Mouse (Mus musculus): ENCODE results near the gene Cdk5r1.

The Cdk5r1 gene

GRCm38 (mm10) chr11:80479906-80480866 is 3.4 kb downstream of the Cdk5r1 start:
- in situ Hi-C loops (cut with MboI, MseI): no loop called here

GRCm38 (mm10) chr11:80481409-80482050 is 4.7 kb downstream of the Cdk5r1 start:
- in situ Hi-C loops (cut with MboI, MseI): no loop called here

- in situ Hi-C loops (cut with MboI, MseI): no loop called here
Observed at GRCm38 (mm10) chr11:80482347-80482746, 5.5 kb downstream of the Cdk5r1 start.

DNA sequence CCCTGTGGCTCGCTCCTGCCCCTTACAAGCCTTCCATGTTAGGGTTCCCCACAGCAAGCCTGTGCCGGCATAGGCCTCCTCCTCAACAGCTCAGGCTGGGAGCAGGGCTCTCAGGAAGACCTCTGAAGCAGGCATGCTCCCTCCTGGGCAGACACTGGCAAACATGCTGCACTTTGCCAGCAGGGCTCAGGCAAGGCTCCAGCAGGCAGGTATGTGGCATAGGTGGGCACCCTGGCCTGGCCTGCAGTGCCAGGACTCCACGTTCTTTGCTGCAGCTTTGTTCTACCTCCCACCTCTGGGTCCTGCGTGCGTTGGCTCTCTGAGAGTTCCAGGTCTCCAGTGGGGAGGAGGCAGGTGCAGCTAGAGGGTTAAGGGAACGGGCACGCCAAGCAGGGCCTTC is 6.1 kb downstream of the Cdk5r1 start:
- in situ Hi-C loops (cut with MboI, MseI): no loop called here

DNA sequence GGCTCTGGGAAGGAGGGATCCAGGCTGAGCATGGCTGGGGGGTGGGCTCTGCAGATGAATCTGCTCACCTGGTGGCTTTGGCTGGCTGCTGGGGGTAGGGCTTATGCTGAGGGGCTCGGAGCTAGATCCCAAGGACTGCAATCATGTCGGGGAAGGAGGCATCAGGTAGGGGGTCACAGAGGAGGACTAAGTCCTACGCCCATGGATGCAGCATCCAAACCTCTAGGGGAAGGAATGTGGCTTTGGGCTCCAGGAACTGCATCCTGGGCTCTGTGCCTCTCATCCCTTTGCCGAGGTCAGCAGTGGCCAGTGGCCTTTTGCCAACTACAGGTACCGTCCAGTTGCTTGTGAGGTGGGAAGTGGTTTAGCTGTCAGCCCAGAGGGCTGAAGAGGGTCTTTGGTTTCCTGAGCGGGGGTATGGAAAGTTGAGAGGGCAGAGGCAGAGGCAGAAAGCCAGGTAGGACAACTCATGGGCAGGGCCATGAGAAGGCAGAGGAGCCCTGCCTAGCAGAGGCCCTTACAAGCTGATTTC is 6.8 kb downstream of the Cdk5r1 start:
- in situ Hi-C loops (cut with MboI, MseI): no loop called here

GRCm38 (mm10) chr11:80484191-80484791 is 7.5 kb downstream of the Cdk5r1 start:
- in situ Hi-C loops (cut with MboI, MseI): no loop called here

DNA sequence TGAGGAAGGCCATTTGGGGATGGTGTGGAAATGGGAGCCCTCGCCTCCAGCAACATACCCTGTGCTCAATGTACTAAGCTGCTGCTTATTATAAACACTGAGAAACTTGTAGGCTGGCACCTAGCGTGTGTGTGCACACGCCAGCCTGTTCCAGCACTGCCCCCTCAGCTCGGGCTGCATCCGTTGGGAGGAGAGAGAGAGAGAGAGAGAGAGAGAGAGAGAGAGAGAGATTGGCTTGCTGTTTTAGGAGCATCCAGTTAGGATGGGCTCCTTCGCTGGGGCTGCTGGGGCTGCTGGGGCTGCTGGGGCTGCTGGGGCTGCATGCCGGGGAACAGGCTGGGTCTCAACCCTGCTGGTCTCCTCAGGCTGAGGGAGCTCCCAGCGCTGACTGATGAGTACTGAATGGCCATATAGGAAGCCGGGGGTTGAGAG is 8.3 kb downstream of the Cdk5r1 start:
- in situ Hi-C loops (cut with MboI, MseI): no loop called here

- in situ Hi-C loops (cut with MboI, MseI): no loop called here
Observed at GRCm38 (mm10) chr11:80485622-80486206, 8.9 kb downstream of the Cdk5r1 start.

DNA sequence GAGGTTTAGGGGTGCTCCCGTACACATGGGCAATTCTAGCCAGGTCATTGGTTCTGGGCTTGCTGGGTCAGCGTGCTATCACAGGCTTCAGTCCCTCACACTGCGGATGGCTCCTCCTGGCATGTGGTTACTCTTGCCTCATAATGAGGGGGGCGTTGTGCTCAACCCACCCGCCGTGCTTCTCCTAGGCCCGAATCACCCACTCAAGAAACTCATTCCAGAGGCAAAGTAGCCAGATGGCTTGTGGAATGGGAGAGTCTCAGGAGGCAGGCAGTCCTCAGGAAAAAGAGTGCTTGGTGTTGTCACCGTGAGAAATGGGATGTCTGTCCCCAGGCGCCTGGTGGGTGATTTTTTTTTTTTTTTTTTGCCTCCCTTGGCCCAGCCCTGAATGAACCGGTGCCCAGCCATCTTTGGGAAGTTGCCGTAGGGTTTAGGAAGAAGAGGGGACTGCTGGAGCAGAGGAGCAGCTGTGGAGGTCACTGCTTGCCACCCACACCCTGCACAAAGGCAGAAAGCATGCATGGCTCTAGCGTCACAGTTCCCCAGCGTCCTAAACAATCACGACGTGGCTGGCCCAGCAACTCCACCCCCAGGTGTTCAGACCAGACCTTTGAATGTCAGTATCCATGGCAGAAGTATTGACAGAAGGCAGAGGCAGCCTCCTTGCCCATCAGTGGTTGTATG is 11.2 kb downstream of the Cdk5r1 start:
- in situ Hi-C loops (cut with MboI, MseI): no loop called here

DNA sequence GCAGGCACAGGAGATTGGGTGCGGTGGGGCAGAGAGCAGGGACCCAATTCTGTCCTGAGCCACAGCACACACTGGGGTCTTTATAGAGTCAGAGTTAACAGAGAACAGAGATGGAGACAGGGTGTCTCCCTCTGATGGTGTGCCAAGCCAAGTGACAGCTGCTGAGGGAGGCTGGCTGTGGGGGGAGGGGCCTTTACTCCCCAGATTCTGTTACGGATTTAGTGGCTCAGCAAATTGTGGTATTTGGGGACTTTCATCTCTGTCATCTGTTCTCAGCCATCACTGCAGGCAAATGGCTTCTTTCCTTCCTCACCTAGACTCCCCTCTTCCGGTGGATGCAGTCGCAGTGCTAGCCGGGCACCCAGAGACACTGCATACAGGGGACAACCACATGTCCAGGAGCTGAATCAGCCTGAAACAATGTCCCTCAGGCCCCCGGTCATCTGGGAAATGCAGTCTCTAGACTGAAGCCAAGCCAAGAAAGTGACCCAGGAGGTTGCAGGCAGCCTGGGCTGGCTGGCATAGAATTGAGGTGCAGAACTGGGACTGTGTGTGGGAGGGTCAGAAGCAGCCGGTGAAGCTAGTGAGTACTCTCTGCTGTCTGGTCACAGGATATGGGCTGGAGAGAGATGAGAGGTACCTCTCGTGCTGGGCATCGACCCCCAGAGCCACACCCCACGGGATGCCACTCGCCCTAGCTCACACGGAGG is 12.5 kb downstream of the Cdk5r1 start:
- in situ Hi-C loops (cut with MboI, MseI): no loop called here

GRCm38 (mm10) chr11:80489882-80490196 is 13.0 kb downstream of the Cdk5r1 start:
- in situ Hi-C loops (cut with MboI, MseI): loop anchor here in 1 of 2 experiments (10.0 kb wide), 1 partner anchor 285 kb away; no protein-coding TSS in a partner anchor

GRCm38 (mm10) chr11:80490831-80491230 is 14.0 kb downstream of the Cdk5r1 start:
- in situ Hi-C loops (cut with MboI, MseI): loop anchor here in 1 of 2 experiments (10.0 kb wide), 1 partner anchor 284 kb away; no protein-coding TSS in a partner anchor

DNA sequence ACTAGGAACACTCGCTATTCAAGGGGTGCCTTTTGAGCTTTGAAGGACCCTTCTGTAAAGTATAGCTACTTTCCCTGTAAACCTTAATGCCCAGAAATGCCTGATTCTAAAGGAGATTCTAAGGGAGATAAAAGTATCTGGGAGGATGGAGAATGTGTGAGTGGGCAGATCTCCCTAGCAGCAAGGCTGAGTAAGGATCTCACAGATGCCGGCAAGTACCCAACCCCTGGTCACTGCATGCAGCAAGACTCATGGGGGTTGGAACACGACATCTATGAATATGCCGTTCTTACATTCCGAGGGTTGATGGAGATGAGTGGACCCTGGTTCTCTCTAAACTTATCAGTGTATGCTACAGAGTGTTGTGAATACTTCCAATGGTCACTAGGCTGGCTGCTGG is 16.4 kb downstream of the Cdk5r1 start:
- in situ Hi-C loops (cut with MboI, MseI): loop anchor here in 1 of 2 experiments (10.0 kb wide), 1 partner anchor 282 kb away; no protein-coding TSS in a partner anchor

DNA sequence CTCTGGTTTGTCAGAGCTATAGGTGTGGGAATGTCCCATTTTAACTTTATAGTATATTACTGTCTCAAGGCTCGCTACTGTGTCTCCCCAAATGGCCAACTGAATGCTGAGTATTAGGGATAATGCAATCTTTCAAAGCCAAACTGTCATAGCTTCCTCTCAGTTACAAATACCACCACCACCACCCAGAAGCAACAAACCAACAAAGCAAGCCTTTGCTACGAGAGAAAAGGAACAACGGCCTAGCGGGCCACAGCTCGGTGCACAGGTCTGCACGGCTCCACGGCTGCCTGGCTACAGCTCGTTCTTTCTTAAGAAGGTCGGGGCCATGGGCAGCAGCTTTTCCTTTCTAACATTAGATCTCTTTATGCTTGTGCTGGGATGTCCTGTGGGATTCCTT is 18.0 kb downstream of the Cdk5r1 start:
- in situ Hi-C loops (cut with MboI, MseI): loop anchor here in 1 of 2 experiments (10.0 kb wide), 1 partner anchor 280 kb away; no protein-coding TSS in a partner anchor

DNA sequence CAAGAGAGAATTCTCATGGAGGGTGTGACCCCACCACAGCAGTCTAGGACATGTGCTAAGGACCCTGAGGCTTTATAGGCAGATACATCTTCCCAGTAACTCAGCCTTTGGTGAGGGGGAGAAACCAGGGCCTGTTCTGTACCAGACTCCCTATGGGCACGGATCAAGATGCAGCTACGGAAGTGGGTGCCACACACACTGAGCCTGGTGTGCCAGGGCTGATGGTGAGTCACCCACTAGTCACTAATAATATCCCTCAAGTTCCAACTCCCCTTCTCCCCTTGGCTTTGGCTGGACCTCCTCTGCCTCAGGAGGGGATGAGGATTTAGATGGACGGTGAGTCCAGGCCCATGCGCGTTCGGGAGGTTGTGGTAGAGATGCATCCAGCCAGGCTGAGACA is 19.1 kb downstream of the Cdk5r1 start:
- in situ Hi-C loops (cut with MboI, MseI): loop anchor here in 1 of 2 experiments (10.0 kb wide), 1 partner anchor 279 kb away; no protein-coding TSS in a partner anchor

DNA sequence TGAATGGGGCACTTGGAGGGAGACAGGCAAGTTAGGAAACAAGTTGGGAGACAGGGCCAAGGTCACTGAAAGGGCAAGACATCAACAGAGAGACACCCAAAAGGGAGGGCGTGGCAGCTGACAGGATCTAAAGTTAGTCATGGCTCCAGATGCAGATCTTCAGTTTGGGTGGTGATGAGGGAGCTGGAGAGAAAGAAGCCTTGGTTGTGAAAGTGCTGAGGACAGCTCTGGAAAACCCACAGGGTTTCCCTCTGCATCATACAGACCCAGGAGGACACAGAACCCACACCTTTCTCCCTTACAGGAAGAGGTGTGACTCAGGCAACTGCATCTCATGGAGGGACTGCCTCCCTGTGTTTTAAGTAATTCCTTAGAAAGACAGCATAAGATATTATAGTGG is 19.8 kb downstream of the Cdk5r1 start:
- in situ Hi-C loops (cut with MboI, MseI): loop anchor here in 1 of 2 experiments (10.0 kb wide), 1 partner anchor 278 kb away; no protein-coding TSS in a partner anchor

DNA sequence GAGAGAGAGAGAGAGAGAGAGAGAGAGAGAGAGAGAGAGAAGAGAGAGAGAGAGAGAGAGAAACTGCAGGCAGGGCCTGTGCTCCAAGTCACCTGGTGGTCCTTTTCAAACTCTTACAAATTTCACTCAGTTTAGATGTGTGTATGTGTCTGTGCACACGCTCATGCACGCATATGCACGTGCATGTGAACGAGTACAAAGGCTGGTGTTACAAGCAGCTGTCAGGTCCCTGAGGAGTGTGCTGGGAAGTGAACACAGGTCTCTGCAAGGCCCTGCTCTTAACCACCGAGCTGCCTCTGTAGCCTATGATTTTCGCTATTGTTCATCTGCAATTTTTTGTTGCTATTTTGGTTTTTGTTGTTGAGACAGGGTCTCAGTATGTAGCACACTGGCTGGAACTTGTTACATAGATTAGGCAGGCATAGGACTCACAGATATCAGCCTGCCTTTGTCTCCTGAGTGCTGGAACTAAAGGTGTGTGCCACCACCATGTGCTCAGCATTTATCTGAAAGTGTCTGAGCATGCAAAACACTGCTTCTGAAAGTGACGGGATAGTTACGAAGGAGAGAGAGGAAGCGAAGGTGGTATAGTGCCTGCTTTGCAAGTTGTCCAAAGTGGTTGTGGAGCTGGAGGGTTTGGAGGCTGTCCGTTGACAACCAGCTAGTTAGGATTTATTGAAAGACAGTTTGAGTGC is 20.5 kb downstream of the Cdk5r1 start:
- in situ Hi-C loops (cut with MboI, MseI): loop anchor here in 1 of 2 experiments (10.0 kb wide), 1 partner anchor 277 kb away; no protein-coding TSS in a partner anchor

DNA sequence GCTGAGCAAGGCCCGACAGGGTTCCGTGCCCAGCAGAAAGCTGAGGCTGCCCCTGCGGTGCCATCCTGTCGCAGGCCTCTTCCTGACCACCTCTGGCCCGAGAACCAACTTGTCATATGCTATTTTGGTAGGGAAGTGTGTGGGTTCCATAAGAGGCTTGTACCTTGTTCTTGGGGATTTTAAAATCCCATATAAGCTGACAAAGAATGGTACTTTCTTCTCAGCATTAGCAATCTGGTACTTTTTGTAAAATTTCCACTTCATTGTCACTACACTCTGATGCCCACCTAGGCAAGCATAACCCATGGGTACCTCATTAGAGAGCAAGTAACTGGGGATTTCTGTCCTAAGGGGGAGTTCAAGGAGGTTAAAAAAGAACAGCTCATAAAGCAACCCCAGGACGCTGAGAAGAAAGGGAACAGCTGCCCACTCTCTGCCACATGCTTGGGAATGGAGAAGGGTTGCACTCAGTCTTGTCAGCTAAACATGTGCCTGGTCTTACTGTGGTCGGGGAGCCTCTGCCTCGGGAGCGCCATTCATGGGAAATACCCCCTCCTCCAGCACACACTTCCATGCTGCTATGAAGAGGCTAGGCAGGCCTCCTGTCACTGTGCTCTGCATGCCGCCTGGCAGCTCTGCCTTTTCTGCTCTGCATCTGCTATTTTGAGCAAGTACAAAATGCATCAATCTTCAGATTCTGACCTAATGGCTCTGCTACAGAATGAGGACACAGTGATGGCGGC is 21.7 kb downstream of the Cdk5r1 start:
- in situ Hi-C loops (cut with MboI, MseI): loop anchor here in 1 of 2 experiments (10.0 kb wide), 1 partner anchor 276 kb away; no protein-coding TSS in a partner anchor

All from T-helper 17 cell (primary cell).